Mouse (Mus musculus) limb, embryonic 11.5 days (tissue): ENCODE results near the gene Islr. TPM values are rescaled to one million over a fixed set of nuclear protein-coding genes. Genes with fewer than 3 reads are reported as not detected.

Experiments
- ATAC-seq: fragments of 200-750 bp; cut with Nextera tagmentation; 2 replicates; pipeline ENCODE4 v1.8.0; 2017; ENCODE audit warnings: low read depth; ENCODE audit not compliant: insufficient number of reproducible peaks, low FRiP score, low TSS enrichment
- DNase-seq: peaks from one replicate; pipeline ENCODE4 v3.0.0-alpha.2; 2015; ENCODE audit warnings: low spot score
- H3K27ac ChIP-seq: fragments of 300-500 bp; sonication (generic); replicated peaks from 2 replicates; pipeline ENCODE4 v1.5.1; 2014; ENCODE audit warnings: low read depth, mild to moderate bottlenecking, low read length
- H3K27me3 ChIP-seq: fragments of 300-500 bp; sonication (generic); 2 replicates; pipeline ENCODE4 v1.6.1; 2014; ENCODE audit warnings: mild to moderate bottlenecking, low read length, mixed read lengths; ENCODE audit not compliant: control insufficient read depth, insufficient read depth
- H3K36me3 ChIP-seq: fragments of 300-500 bp; sonication (generic); 2 replicates; pipeline ENCODE4 v1.6.1; 2014; ENCODE audit warnings: mild to moderate bottlenecking, low read length, moderate library complexity, mixed read lengths; ENCODE audit not compliant: control insufficient read depth, insufficient read depth
- H3K4me1 ChIP-seq: fragments of 300-500 bp; sonication (generic); 2 replicates; pipeline ENCODE4 v1.6.1; 2014; ENCODE audit warnings: low read length, mixed read lengths; ENCODE audit not compliant: control insufficient read depth, insufficient read depth
- H3K4me2 ChIP-seq: fragments of 300-500 bp; sonication (generic); 2 replicates; pipeline ENCODE4 v1.6.1; 2014; ENCODE audit warnings: low read depth, mild to moderate bottlenecking, moderate library complexity; ENCODE audit not compliant: severe bottlenecking
- H3K4me3 ChIP-seq: fragments of 300-500 bp; sonication (generic); 2 replicates; pipeline ENCODE4 v1.5.1; 2014; ENCODE audit warnings: low read depth, low read length
- H3K9ac ChIP-seq: fragments of 300-500 bp; sonication (generic); 2 replicates; pipeline ENCODE4 v1.6.1; 2014; ENCODE audit warnings: mild to moderate bottlenecking, low read length
- H3K9me3 ChIP-seq: fragments of 300-500 bp; sonication (generic); 2 replicates; pipeline ENCODE4 v1.6.1; 2016; ENCODE audit warnings: low read length; ENCODE audit not compliant: control insufficient read depth
- WGBS: fragments of 180-500 bp; shearing (Covaris S2); extraction: QIAGEN DNeasy Blood & Tissue Kit; methylation state at CpG from one replicate; pipeline ENCODE4 v1.1.7; 2014; 5-methylcytosine and 5-hydroxymethylcytosine counted together
- polyA plus RNA-seq: library from polyadenylated mRNA; unstranded; fragments of >200 nt; fragmentation: Nextera tagmentation; extraction: Ambion mirVana; gene quantifications from 2 replicates; pipeline ENCODE4 v1.2.1, GENCODE M21; 2014

Gene Islr
- polyA plus RNA-seq, 1 experiment from 2014 or later, result 37.6 TPM

GRCm38 (mm10) chr9:58201091-58201842 is 2.8 kb downstream of the Islr start:
- ATAC-seq (no peak), DNase-seq (peak; percentile 40)
- Histone ChIP-seq H3K4me1 (peaks cover 38% of the 10 kb centered on the region), H3K36me3 (no peaks in the 10 kb centered on the region), H3K4me3 (0 out of 2 replicates have a peak overlapping the region, but pooled peaks have one; percentile 3), H3K27ac (no peak overlapping the region), H3K9ac (no peak overlapping the region), H3K27me3 (peaks cover 79% of the 10 kb centered on the region), H3K4me2 (no peak overlapping the region; the same call in 1 of the 2 replicates), H3K9me3 (no peaks in the 10 kb centered on the region)
- WGBS, result 2% methylated on average over 24 of the region's 24 CpGs

- no peak overlapping the region for H3K4me2 ChIP-seq
- ATAC-seq, result no peak
- peaks cover 46% of the 10 kb centered on the region for H3K4me1 ChIP-seq
- no peaks in the 10 kb centered on the region for H3K9me3 ChIP-seq
- peaks cover 87% of the 10 kb centered on the region for H3K27me3 ChIP-seq
- no peaks in the 10 kb centered on the region for H3K36me3 ChIP-seq
- no peak overlapping the region for H3K9ac ChIP-seq
- no peak for DNase-seq
- no peak overlapping the region for H3K4me3 ChIP-seq
- H3K27ac ChIP-seq, result no peak overlapping the region
- WGBS, result 9% methylated on average over 11 of the region's 11 CpGs
Observed at GRCm38 (mm10) chr9:58200270-58201090, 3.6 kb downstream of the Islr start.

- H3K4me1 ChIP-seq, result peaks cover 46% of the 10 kb centered on the region
- DNase-seq, result peak; percentile 55
Observed at GRCm38 (mm10) chr9:58199381-58200269, 4.5 kb downstream of the Islr start.

GRCm38 (mm10) chr9:58198801-58199371 is 5.2 kb downstream of the Islr start:
- H3K9ac ChIP-seq, result no peak overlapping the region
- no peaks in the 10 kb centered on the region for H3K36me3 ChIP-seq
- WGBS, result 2% methylated on average over 38 of the region's 38 CpGs
- peak overlapping the region; percentile 15 for H3K4me3 ChIP-seq
- H3K4me1 ChIP-seq, result peaks cover 46% of the 10 kb centered on the region
- no peak overlapping the region for H3K27ac ChIP-seq
- peak overlapping the region; percentile 41 for H3K4me2 ChIP-seq
- no peak for ATAC-seq
- H3K9me3 ChIP-seq, result no peaks in the 10 kb centered on the region
- H3K27me3 ChIP-seq, result peaks cover 91% of the 10 kb centered on the region
- peak; percentile 42 for DNase-seq

More at GRCm38 (mm10) chr9:58199381-58200269, 4.5 kb downstream of the Islr start:
- Histone ChIP-seq H3K27ac (no peak overlapping the region), H3K9ac (no peak overlapping the region), H3K4me2 (peak overlapping the region; percentile 41), H3K36me3 (no peaks in the 10 kb centered on the region), H3K4me3 (peak overlapping the region; percentile 15), H3K27me3 (peaks cover 89% of the 10 kb centered on the region), H3K9me3 (no peaks in the 10 kb centered on the region)
- ATAC-seq, result no peak
- under 1% methylated on average over 41 of the region's 41 CpGs for WGBS

- Histone ChIP-seq H3K9me3 (no peaks in the 10 kb centered on the region), H3K4me1 (peaks cover 42% of the 10 kb centered on the region), H3K36me3 (no peaks in the 10 kb centered on the region), H3K27ac (no peak overlapping the region), H3K9ac (no peak overlapping the region), H3K4me2 (peak overlapping the region; percentile 47), H3K4me3 (peak overlapping the region; percentile 26), H3K27me3 (peaks cover 82% of the 10 kb centered on the region)
- under 1% methylated on average over 58 of the region's 58 CpGs for WGBS
- ATAC-seq (no peak), DNase-seq (peak; percentile 75)
Observed at GRCm38 (mm10) chr9:58197781-58198701, 6.1 kb downstream of the Islr start.

GRCm38 (mm10) chr9:58196610-58197567 is 7.2 kb downstream of the Islr start:
- Histone ChIP-seq H3K9me3 (no peaks in the 10 kb centered on the region), H3K4me1 (peaks cover 39% of the 10 kb centered on the region), H3K4me3 (peak overlapping the region; percentile 26), H3K27me3 (peaks cover 71% of the 10 kb centered on the region), H3K4me2 (peak overlapping the region; percentile 47), H3K9ac (no peak overlapping the region), H3K27ac (no peak overlapping the region), H3K36me3 (no peaks in the 10 kb centered on the region)
- ATAC-seq, result no peak
- WGBS, result 2% methylated on average over 46 of the region's 46 CpGs
- peak; percentile 54 for DNase-seq
